Mouse (Mus musculus) T-cell, adult 2 months (primary cell): ENCODE results near the gene Ppp2r5a.

Experiments
- DNase-seq: peaks from one replicate; pipeline ENCODE4 v3.0.0; 2022; ENCODE audit warnings: low spot score

Gene Ppp2r5a

GRCm38 (mm10) chr1:191418936-191419335, 15.9 kb upstream of the Ppp2r5a start:
- DNase-seq, result no peak

GRCm38 (mm10) chr1:191417111-191417510, 14.0 kb upstream of the Ppp2r5a start:
- DNase-seq, result no peak

- no peak for DNase-seq
Observed at GRCm38 (mm10) chr1:191416611-191417010, 13.5 kb upstream of the Ppp2r5a start.

- no peak for DNase-seq
Observed at GRCm38 (mm10) chr1:191414432-191414831, 11.4 kb upstream of the Ppp2r5a start.

GRCm38 (mm10) chr1:191413691-191414415, 10.8 kb upstream of the Ppp2r5a start:
- DNase-seq, result no peak

- no peak for DNase-seq
Observed at GRCm38 (mm10) chr1:191410294-191411036, 7.4 kb upstream of the Ppp2r5a start.

GRCm38 (mm10) chr1:191407246-191407645, 4.2 kb upstream of the Ppp2r5a start:
- no peak for DNase-seq

- DNase-seq, result no peak
Observed at GRCm38 (mm10) chr1:191406516-191406915, 3.4 kb upstream of the Ppp2r5a start.

- DNase-seq, result peak; percentile 58
Observed at GRCm38 (mm10) chr1:191404721-191405329, 1.8 kb upstream of the Ppp2r5a start.

GRCm38 (mm10) chr1:191404301-191404700, 1.2 kb upstream of the Ppp2r5a start:
- peak; percentile 47 for DNase-seq

- no peak for DNase-seq
Observed at GRCm38 (mm10) chr1:191402506-191402905, 566 bp downstream of the Ppp2r5a start.

- DNase-seq, result peak; percentile 99
Observed at GRCm38 (mm10) chr1:191396897-191397849, 5.9 kb downstream of the Ppp2r5a start.

GRCm38 (mm10) chr1:191396446-191396845, 6.6 kb downstream of the Ppp2r5a start:
- DNase-seq, result peak; percentile 59

GRCm38 (mm10) chr1:191395871-191396433, 7.1 kb downstream of the Ppp2r5a start:
- peak; percentile 75 for DNase-seq

GRCm38 (mm10) chr1:191395200-191395599, 7.9 kb downstream of the Ppp2r5a start:
- DNase-seq, result no peak

GRCm38 (mm10) chr1:191394126-191394525, 8.9 kb downstream of the Ppp2r5a start:
- DNase-seq, result no peak

- DNase-seq, result no peak
Observed at GRCm38 (mm10) chr1:191393536-191393935, 9.5 kb downstream of the Ppp2r5a start.

- DNase-seq, result peak; percentile 76
Observed at GRCm38 (mm10) chr1:191391311-191391710, 11.8 kb downstream of the Ppp2r5a start.

GRCm38 (mm10) chr1:191384786-191385430, 18.2 kb downstream of the Ppp2r5a start:
- DNase-seq, result no peak

GRCm38 (mm10) chr1:191381955-191382736, 20.9 kb downstream of the Ppp2r5a start:
- no peak for DNase-seq
